Mouse (Mus musculus) limb, embryonic 11.5 days (tissue): ENCODE results near the gene Tet2. TPM values are rescaled to one million over a fixed set of nuclear protein-coding genes. Genes with fewer than 3 reads are reported as not detected.

Experiments
- ATAC-seq: fragments of 200-750 bp; cut with Nextera tagmentation; 2 replicates; pipeline ENCODE4 v1.8.0; 2017; ENCODE audit warnings: low read depth; ENCODE audit not compliant: insufficient number of reproducible peaks, low FRiP score, low TSS enrichment
- DNase-seq: peaks from one replicate; pipeline ENCODE4 v3.0.0-alpha.2; 2015; ENCODE audit warnings: low spot score
- H3K27ac ChIP-seq: fragments of 300-500 bp; sonication (generic); replicated peaks from 2 replicates; pipeline ENCODE4 v1.5.1; 2014; ENCODE audit warnings: low read depth, mild to moderate bottlenecking, low read length
- H3K27me3 ChIP-seq: fragments of 300-500 bp; sonication (generic); 2 replicates; pipeline ENCODE4 v1.6.1; 2014; ENCODE audit warnings: mild to moderate bottlenecking, low read length, mixed read lengths; ENCODE audit not compliant: control insufficient read depth, insufficient read depth
- H3K36me3 ChIP-seq: fragments of 300-500 bp; sonication (generic); 2 replicates; pipeline ENCODE4 v1.6.1; 2014; ENCODE audit warnings: mild to moderate bottlenecking, low read length, moderate library complexity, mixed read lengths; ENCODE audit not compliant: control insufficient read depth, insufficient read depth
- H3K4me1 ChIP-seq: fragments of 300-500 bp; sonication (generic); 2 replicates; pipeline ENCODE4 v1.6.1; 2014; ENCODE audit warnings: low read length, mixed read lengths; ENCODE audit not compliant: control insufficient read depth, insufficient read depth
- H3K4me2 ChIP-seq: fragments of 300-500 bp; sonication (generic); 2 replicates; pipeline ENCODE4 v1.6.1; 2014; ENCODE audit warnings: low read depth, mild to moderate bottlenecking, moderate library complexity; ENCODE audit not compliant: severe bottlenecking
- H3K4me3 ChIP-seq: fragments of 300-500 bp; sonication (generic); 2 replicates; pipeline ENCODE4 v1.5.1; 2014; ENCODE audit warnings: low read depth, low read length
- H3K9ac ChIP-seq: fragments of 300-500 bp; sonication (generic); 2 replicates; pipeline ENCODE4 v1.6.1; 2014; ENCODE audit warnings: mild to moderate bottlenecking, low read length
- H3K9me3 ChIP-seq: fragments of 300-500 bp; sonication (generic); 2 replicates; pipeline ENCODE4 v1.6.1; 2016; ENCODE audit warnings: low read length; ENCODE audit not compliant: control insufficient read depth
- WGBS: fragments of 180-500 bp; shearing (Covaris S2); extraction: QIAGEN DNeasy Blood & Tissue Kit; methylation state at CpG from one replicate; pipeline ENCODE4 v1.1.7; 2014; 5-methylcytosine and 5-hydroxymethylcytosine counted together
- polyA plus RNA-seq: library from polyadenylated mRNA; unstranded; fragments of >200 nt; fragmentation: Nextera tagmentation; extraction: Ambion mirVana; gene quantifications from 2 replicates; pipeline ENCODE4 v1.2.1, GENCODE M21; 2014

The Tet2 gene
- polyA plus RNA-seq, 1 experiment from 2014 or later, result 12.7 TPM

DNA sequence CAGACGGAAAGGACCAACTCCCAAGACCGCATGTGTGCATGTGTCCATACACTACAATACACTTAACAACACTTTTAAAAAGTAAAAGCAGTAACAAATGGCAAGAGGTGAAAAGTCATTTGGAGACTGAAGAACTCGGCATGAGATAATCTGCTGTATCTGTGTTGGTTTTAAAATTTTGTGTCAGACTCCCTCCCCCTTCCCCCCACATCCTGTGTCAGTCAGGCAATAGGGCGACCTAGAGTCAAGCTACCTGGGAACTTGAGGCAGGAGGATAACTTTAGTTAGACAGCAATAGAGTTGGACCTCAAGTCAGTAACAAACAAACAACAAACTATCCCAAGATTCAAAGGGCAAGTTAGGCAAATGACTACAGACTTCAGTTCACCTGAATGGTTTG, 34.6 kb downstream of the Tet2 start:
- Histone ChIP-seq H3K4me2 (no peak overlapping the region), H3K9me3 (no peaks in the 10 kb centered on the region), H3K36me3 (no peaks in the 10 kb centered on the region; the same call in 1 of the 2 replicates), H3K4me1 (no peaks in the 10 kb centered on the region), H3K27me3 (no peaks in the 10 kb centered on the region), H3K9ac (no peak overlapping the region), H3K4me3 (no peak overlapping the region), H3K27ac (no peak overlapping the region)
- no peak for ATAC-seq
- no peak for DNase-seq
- WGBS, result 85% methylated on average over 4 of the region's 4 CpGs

DNA sequence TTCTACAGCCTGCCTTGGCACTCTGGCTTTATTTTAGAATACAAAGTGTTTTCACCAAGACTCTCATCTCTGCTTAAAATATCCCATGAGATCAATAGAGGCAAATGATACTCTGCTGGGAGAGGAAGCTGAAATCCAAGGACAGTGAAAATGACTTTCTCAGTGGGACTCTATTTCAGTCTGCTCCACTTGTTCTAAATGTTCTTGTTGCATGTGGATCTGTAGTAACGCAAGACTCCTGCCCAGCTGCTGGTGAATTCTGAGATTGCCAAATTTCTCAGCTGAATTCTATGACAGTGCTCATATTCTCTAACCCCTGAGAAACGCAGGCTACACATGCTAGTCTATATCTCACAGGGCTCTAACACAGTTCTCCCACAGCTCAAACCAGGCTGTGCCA, 35.1 kb downstream of the Tet2 start:
- ATAC-seq, result no peak
- H3K36me3 ChIP-seq, result no peaks in the 10 kb centered on the region; the same call in 1 of the 2 replicates
- WGBS, result 98% methylated on average over 2 of the region's 2 CpGs

DNA sequence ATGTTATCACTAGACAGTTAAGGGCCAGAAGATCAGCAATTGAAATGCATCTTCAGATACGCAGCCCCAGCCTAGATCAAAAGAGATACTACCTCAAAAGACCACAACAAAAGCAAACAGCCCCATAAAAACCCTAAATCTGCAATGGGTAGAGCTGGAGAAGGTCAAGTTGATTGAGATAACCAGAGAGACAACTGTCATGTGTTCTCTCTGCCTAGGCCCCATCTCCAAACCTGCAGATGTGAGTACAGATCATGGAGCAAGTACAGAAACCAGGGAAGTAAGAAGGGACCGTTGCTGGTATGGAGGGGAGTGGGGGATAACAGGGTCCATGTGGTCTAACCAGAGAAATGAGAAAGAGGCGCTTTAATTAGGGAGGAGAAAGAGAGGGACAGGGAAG, 36.1 kb downstream of the Tet2 start:
- Histone ChIP-seq H3K36me3 (no peaks in the 10 kb centered on the region; the same call in 1 of the 2 replicates), H3K4me3 (no peak overlapping the region), H3K4me1 (no peaks in the 10 kb centered on the region), H3K27me3 (no peaks in the 10 kb centered on the region), H3K4me2 (no peak overlapping the region), H3K9me3 (no peaks in the 10 kb centered on the region), H3K27ac (no peak overlapping the region), H3K9ac (no peak overlapping the region)
- 72% methylated on average over 3 of the region's 3 CpGs for WGBS
- DNase-seq (no peak), ATAC-seq (no peak)

More for the DNA sequence above, 35.1 kb downstream of the Tet2 start:
- H3K9ac ChIP-seq, result no peak overlapping the region
- no peak overlapping the region for H3K27ac ChIP-seq
- no peaks in the 10 kb centered on the region for H3K27me3 ChIP-seq
- no peak overlapping the region for H3K4me2 ChIP-seq
- H3K9me3 ChIP-seq, result no peaks in the 10 kb centered on the region
- no peak for DNase-seq
- H3K4me1 ChIP-seq, result no peaks in the 10 kb centered on the region
- no peak overlapping the region for H3K4me3 ChIP-seq

DNA sequence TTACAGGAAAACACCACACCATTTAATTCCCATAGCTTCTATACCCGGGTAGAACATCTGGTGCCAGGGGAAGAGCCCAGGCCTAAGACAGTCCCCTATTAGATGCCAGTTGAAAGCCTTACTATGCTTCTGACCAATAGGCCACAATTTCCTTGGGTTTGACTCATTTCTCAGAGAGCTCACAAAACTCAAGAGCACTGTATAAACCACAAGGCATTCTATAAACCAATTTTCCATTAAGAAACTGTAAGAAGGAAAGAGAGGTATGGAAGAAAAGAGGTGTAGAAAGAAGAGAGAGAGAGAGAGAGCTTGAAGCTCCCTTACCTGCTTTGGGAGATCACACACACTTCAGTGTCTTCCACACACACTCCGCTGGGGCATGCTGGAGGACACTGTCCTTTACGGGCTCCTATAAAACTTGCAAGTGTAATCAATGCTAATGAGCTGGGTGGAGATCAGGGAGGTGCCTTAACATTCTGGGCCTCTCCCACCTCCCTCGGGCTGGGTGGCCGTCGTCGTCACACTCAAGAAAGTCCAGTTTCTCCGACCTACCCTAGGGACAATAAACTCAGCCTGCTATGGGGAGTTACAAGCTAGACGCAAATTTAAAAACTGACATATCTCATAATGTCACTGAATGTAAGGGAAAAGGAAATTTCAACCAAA, 38.5 kb downstream of the Tet2 start:
- Histone ChIP-seq H3K9me3 (no peaks in the 10 kb centered on the region), H3K27me3 (no peaks in the 10 kb centered on the region), H3K27ac (no peak overlapping the region), H3K4me1 (no peaks in the 10 kb centered on the region), H3K4me3 (no peak overlapping the region), H3K9ac (no peak overlapping the region), H3K36me3 (no peaks in the 10 kb centered on the region; the same call in 1 of the 2 replicates), H3K4me2 (no peak overlapping the region)
- ATAC-seq (no peak), DNase-seq (no peak)
- WGBS, result 46% methylated on average over 9 of the region's 9 CpGs

DNA sequence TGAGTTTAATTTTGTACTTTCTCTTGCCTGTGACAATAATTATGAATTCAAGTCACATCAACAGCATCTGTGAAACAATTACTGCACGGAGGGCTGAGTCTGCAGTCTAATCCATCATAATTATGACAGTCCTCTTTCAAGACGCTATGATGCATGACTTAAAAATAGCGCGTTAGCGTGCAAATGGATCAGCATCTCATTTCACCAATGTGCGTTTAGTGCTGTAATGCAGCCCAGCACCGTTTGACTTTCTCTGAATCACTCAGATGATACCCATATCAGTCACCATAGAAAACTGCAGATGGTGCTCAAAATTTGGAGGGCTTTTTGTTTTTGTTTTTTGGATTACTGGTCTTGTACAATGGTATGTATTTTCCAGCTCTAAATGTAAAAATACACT, 48.0 kb downstream of the Tet2 start:
- no peaks in the 10 kb centered on the region for H3K9me3 ChIP-seq
- no peaks in the 10 kb centered on the region for H3K27me3 ChIP-seq
- H3K4me2 ChIP-seq, result no peak overlapping the region
- ATAC-seq (no peak), DNase-seq (no peak)
- H3K36me3 ChIP-seq, result no peaks in the 10 kb centered on the region
- H3K4me1 ChIP-seq, result no peaks in the 10 kb centered on the region
- H3K4me3 ChIP-seq, result no peak overlapping the region
- H3K9ac ChIP-seq, result no peak overlapping the region
- no peak overlapping the region for H3K27ac ChIP-seq
- 94% methylated on average over 7 of the region's 7 CpGs for WGBS

DNA sequence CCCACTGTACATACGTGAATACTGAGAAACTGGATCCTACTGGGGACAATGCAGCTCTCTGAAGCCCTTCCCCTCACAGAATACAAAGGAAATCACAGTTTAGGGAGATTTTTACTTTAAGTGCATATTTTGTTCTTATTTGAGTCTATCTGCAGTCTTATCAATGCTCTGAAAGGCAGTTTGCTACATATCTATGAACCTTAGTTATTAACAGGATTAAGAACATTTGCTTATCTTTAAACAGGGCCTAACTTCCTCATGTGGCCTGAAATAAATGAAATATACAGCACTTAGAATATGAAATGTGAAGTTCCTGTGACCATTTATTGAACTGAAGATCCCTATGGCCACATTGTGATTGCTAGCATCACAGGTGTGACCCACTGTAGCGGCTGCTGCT, 53.6 kb downstream of the Tet2 start:
- WGBS, result 94% methylated on average over 2 of the region's 2 CpGs
- ATAC-seq, result no peak

DNA sequence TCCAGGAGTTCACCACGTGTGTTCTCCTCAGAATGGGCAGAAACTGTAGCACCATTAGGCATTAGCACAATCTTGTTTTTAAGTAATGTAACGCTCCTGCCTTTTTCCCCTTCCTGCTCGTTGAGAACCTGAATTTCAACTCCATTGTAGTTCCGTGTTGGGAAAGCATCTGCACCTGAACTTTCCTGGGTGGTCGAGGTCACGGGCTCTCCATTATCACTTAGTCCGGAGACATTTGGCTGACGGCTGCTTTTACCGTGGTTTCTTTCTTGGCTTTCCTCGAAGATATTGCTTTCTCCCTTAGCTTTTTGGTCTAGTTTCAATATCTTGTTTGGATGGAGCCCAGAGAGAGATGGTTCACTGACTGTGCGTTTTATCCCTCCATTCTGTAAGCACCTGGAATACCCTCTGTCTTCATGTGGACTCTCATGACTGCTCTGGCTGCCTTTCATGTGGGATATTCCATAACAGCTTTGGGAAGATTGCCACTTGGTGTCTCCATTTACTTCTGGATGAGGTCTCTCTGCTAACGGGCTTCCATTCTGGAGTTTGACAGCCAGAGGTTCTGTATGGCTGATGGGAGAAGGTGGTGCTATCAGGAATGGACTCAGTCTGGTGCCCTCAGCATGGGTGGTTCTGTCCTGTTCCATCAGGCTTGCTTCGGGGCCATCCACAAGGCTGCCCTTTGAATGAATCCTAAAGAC, 56.8 kb downstream of the Tet2 start:
- Histone ChIP-seq H3K36me3 (peaks cover 3% of the 10 kb centered on the region; the same call in 1 of the 2 replicates), H3K4me2 (no peak overlapping the region), H3K9me3 (no peaks in the 10 kb centered on the region), H3K27ac (no peak overlapping the region), H3K27me3 (no peaks in the 10 kb centered on the region), H3K9ac (no peak overlapping the region), H3K4me1 (no peaks in the 10 kb centered on the region), H3K4me3 (no peak overlapping the region)
- ATAC-seq (no peak), DNase-seq (no peak)
- WGBS, result 91% methylated on average over 13 of the region's 13 CpGs

More for the DNA sequence above, 53.6 kb downstream of the Tet2 start:
- Histone ChIP-seq H3K27me3 (no peaks in the 10 kb centered on the region), H3K9ac (no peak overlapping the region), H3K4me3 (no peak overlapping the region), H3K27ac (no peak overlapping the region), H3K4me1 (no peaks in the 10 kb centered on the region), H3K9me3 (no peaks in the 10 kb centered on the region), H3K36me3 (peaks cover 3% of the 10 kb centered on the region; the same call in 1 of the 2 replicates), H3K4me2 (no peak overlapping the region)
- no peak for DNase-seq

DNA sequence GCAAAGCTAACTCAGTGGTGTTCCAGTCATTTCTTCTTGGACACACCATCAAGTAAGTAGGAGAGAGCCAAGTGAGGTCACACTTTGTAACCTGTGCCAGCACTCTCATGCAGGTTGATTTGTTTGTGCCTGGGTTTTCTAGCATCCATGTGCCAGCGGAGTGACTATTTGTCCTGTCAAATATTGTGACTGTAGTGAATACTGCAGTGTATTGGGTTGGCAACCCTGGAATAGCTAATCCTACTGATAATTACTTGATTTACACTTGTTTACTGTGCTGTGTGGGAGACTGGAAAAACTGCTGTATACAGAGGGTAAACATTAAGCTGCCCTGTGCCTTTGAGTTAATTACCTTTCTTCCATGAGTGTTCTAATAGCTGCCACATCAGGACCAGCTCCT, 62.1 kb downstream of the Tet2 start:
- Histone ChIP-seq H3K9ac (no peak overlapping the region), H3K4me3 (no peak overlapping the region), H3K4me1 (no peaks in the 10 kb centered on the region), H3K36me3 (peaks cover 2% of the 10 kb centered on the region), H3K27me3 (no peaks in the 10 kb centered on the region), H3K9me3 (no peaks in the 10 kb centered on the region), H3K27ac (no peak overlapping the region), H3K4me2 (no peak overlapping the region)
- 94% methylated on average over 1 of the region's 1 CpGs for WGBS
- DNase-seq (no peak), ATAC-seq (no peak)
